Mouse (Mus musculus): ENCODE measurements around the gene Slc25a18. TPM values are rescaled to one million over a fixed set of nuclear protein-coding genes. Genes with fewer than 3 reads are reported as not detected.

Slc25a18 gene
- polyA plus RNA-seq (2015; fragmentation: Nextera tagmentation; extraction: Ambion mirVana) = 0.11 and 0.17 TPM in 2 replicates

DNA sequence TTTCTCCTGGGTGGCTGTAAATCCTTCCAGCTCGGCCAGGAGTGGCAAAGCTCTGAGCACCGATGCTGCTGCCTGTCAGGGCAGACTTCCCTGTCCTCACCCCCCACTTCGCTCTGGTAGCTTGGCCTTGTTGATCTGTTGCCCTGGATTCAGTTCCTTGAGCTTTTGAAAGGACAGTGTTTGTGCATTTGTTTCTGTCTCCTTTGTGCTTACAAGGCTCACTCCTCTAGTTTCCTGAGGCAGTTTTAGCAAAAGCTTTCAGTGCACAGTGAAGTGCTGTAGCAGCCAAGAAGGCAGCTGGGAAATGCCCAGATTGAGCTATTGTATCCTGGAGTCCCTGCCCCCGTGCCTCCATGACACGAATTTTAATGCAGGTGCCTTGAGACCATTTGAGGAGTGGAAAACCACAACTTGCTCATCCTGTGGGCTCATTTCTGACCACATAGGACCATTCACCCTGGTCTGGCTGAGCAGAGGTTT is at the start of gene Slc25a18:
TSS of gene Slc25a18 (plus strand) at position 430 of the 480 bp plus-strand sequence.
- Histone ChIP-seq H3K9ac (ENCODE audit: low read depth, low read length) (no peak within 1 kb of the TSS), H3K4me3 (ENCODE audit: low read depth, low read length) (no peak within 1 kb of the TSS), H3K4me1 (ENCODE audit: control insufficient read depth, low read depth, low read length) (no peaks in the 10 kb centered on the region), H3K27ac (ENCODE audit: low read length) (no peak within 1 kb of the TSS), H3K36me3 (ENCODE audit: control insufficient read depth, insufficient read depth) (no peaks in the 10 kb centered on the region), H3K27me3 (ENCODE audit: control insufficient read depth, insufficient read depth, low read depth, low read length) (no peaks in the 10 kb centered on the region), H3K4me2 (ENCODE audit: low read depth, low read length) (no peak within 1 kb of the TSS), H3K9me3 (replicated peaks; ENCODE audit: control insufficient read depth, low read length) (no peaks in the 10 kb centered on the region)
- ATAC-seq (ENCODE audit: low read depth) = no peak
- WGBS (ENCODE audit: insufficient replicate concordance) = 51% methylated on average over 5 of the region's 5 CpGs

DNA sequence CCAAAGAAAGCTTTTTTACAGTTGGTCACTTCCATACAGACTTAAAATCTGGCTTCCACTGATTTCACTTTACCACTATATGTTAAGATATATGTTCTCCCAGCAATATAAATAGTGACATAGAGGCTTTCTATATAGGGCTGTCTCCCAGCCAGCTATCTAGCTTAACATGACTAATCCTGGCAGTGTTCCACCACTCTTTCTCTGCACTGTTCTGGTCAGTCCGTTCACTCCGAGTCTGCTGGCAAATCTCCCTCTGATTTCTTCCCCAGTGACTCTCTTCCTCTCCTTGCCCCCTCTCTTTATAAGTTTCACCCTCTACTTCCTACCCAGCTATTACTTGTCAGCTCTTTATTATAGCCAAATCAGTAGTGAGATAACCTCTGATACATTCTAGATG is 47.4 kb upstream of the Slc25a18 start:
- H3K9me3 ChIP-seq (replicated peaks; ENCODE audit: control insufficient read depth, low read length) = no peaks in the 10 kb centered on the region
- H3K4me3 ChIP-seq (ENCODE audit: low read depth, low read length) = no peak overlapping the region
- no peaks in the 10 kb centered on the region for H3K27me3 ChIP-seq (ENCODE audit: control insufficient read depth, insufficient read depth, low read depth, low read length)
- no peak overlapping the region for H3K4me2 ChIP-seq (ENCODE audit: low read depth, low read length)
- ATAC-seq (ENCODE audit: low read depth) = no peak
- H3K36me3 ChIP-seq (ENCODE audit: control insufficient read depth, insufficient read depth) = no peaks in the 10 kb centered on the region
- H3K4me1 ChIP-seq (ENCODE audit: control insufficient read depth, low read depth, low read length) = no peaks in the 10 kb centered on the region
- no peak overlapping the region for H3K27ac ChIP-seq (ENCODE audit: low read length)
- 66% methylated on average over 2 of the region's 2 CpGs for WGBS (ENCODE audit: insufficient replicate concordance)
- no peak overlapping the region for H3K9ac ChIP-seq (ENCODE audit: low read depth, low read length)

DNA sequence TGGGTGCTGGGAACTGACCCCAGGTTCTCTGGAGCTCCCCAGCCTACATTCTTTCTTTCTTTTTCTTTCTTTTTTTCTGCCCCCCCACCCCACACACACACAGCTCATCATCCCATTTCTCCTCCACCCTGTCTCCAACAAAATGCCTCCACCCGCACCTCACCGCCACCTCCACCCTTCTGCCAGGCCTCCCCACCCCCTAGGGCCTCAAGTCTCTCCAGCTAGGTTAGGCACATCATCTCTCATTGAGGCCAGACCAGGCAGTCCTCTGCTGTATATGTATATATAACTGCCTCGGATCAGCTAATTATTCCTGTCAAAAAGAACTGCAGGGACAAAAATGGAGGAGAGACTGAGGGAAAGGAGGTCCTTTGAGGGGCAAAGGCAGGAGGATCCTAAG is 37.4 kb upstream of the Slc25a18 start:
- H3K27ac ChIP-seq (ENCODE audit: low read length) = no peak overlapping the region
- ATAC-seq (ENCODE audit: low read depth) = no peak
- no peaks in the 10 kb centered on the region for H3K9me3 ChIP-seq (replicated peaks; ENCODE audit: control insufficient read depth, low read length)
- H3K4me1 ChIP-seq (ENCODE audit: control insufficient read depth, low read depth, low read length) = no peaks in the 10 kb centered on the region; the same call in 1 of the 2 replicates
- H3K36me3 ChIP-seq (ENCODE audit: control insufficient read depth, insufficient read depth) = peaks cover 10% of the 10 kb centered on the region
- H3K4me3 ChIP-seq (ENCODE audit: low read depth, low read length) = no peak overlapping the region
- no peak overlapping the region for H3K4me2 ChIP-seq (ENCODE audit: low read depth, low read length)
- no peak overlapping the region for H3K9ac ChIP-seq (ENCODE audit: low read depth, low read length)
- WGBS (ENCODE audit: insufficient replicate concordance) = 88% methylated on average over 3 of the region's 3 CpGs
- no peaks in the 10 kb centered on the region for H3K27me3 ChIP-seq (ENCODE audit: control insufficient read depth, insufficient read depth, low read depth, low read length)

DNA sequence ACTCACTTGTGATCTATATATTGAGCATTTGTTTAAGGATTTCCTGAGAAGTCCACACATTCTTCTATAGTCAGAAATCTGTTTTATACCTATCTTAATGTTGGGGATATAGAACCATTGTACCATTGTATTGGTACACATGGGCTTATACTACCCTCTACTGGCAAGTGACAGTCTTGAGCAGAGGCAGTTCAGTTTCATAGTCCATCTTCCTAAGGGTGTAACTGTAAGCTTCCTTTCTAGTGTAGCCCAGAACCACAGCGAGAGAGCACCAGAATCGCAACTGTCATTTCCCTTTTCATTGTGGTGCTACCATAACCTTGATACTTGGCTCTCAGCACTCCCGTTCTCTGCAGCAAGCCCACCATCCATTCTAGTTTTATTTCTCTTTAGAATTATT is 36.8 kb upstream of the Slc25a18 start:
- H3K4me1 ChIP-seq (ENCODE audit: control insufficient read depth, low read depth, low read length) = no peaks in the 10 kb centered on the region; the same call in 1 of the 2 replicates
- H3K9me3 ChIP-seq (replicated peaks; ENCODE audit: control insufficient read depth, low read length) = no peaks in the 10 kb centered on the region
- H3K9ac ChIP-seq (ENCODE audit: low read depth, low read length) = no peak overlapping the region
- no peaks in the 10 kb centered on the region for H3K27me3 ChIP-seq (ENCODE audit: control insufficient read depth, insufficient read depth, low read depth, low read length)
- ATAC-seq (ENCODE audit: low read depth) = peak; percentile 51; the same call in 1 of the 2 replicates
- peaks cover 10% of the 10 kb centered on the region for H3K36me3 ChIP-seq (ENCODE audit: control insufficient read depth, insufficient read depth)
- 27% methylated on average over 3 of the region's 3 CpGs for whole genome bisulfite sequencing (ENCODE audit: insufficient replicate concordance)
- no peak overlapping the region for H3K27ac ChIP-seq (ENCODE audit: low read length)
- no peak overlapping the region for H3K4me2 ChIP-seq (ENCODE audit: low read depth, low read length)
- no peak overlapping the region for H3K4me3 ChIP-seq (ENCODE audit: low read depth, low read length)

DNA sequence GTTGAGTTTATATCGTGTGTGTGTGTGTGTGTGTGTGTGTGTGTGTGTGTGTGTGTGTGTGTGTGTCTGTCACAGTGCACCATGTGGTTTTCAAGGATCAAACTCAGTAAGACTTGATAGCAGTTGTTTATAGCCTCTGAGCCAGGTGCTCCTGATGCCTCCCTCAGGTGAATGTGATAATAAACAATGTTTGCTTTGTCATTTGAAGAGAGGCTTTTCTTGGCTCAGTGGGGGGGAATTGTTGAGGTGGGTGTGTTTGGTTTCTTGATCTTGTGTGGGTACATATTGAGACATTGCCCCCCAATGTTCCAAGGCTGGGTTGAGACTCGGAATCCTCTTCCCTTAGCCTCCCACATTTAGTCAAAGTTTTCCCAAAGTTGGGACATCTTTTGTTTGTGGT is 30.2 kb upstream of the Slc25a18 start:
- Histone ChIP-seq H3K4me3 (ENCODE audit: low read depth, low read length) (no peak overlapping the region), H3K27ac (ENCODE audit: low read length) (no peak overlapping the region), H3K9ac (ENCODE audit: low read depth, low read length) (no peak overlapping the region), H3K36me3 (ENCODE audit: control insufficient read depth, insufficient read depth) (peaks cover 4% of the 10 kb centered on the region), H3K9me3 (replicated peaks; ENCODE audit: control insufficient read depth, low read length) (no peaks in the 10 kb centered on the region), H3K27me3 (ENCODE audit: control insufficient read depth, insufficient read depth, low read depth, low read length) (no peaks in the 10 kb centered on the region), H3K4me2 (ENCODE audit: low read depth, low read length) (no peak overlapping the region), H3K4me1 (ENCODE audit: control insufficient read depth, low read depth, low read length) (no peaks in the 10 kb centered on the region)
- WGBS (ENCODE audit: insufficient replicate concordance) = 78% methylated on average over 2 of the region's 2 CpGs
- ATAC-seq (ENCODE audit: low read depth) = no peak

DNA sequence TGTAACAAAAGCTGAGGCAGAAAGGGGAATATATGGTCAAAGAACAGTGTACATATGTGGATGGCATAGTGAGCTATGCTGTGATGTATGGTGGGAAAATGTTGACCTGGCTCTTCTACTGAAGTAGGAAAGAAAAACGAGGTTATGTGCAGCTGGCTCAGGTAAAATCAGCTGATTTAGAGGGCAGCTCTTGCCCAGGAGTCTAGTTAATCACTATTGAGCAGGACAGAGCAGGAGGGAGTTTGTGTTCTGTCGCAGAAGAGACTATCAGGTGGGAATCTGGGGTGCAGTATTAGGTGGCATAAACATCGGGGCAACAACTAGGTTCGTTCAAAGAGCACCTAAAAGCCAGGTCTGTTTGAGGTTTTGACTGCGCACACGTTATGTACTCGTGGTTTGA is 29.1 kb upstream of the Slc25a18 start:
- Histone ChIP-seq H3K27ac (ENCODE audit: low read length) (no peak overlapping the region), H3K4me2 (ENCODE audit: low read depth, low read length) (no peak overlapping the region), H3K4me1 (ENCODE audit: control insufficient read depth, low read depth, low read length) (no peaks in the 10 kb centered on the region), H3K9ac (ENCODE audit: low read depth, low read length) (no peak overlapping the region), H3K9me3 (replicated peaks; ENCODE audit: control insufficient read depth, low read length) (no peaks in the 10 kb centered on the region), H3K36me3 (ENCODE audit: control insufficient read depth, insufficient read depth) (peaks cover 3% of the 10 kb centered on the region), H3K4me3 (ENCODE audit: low read depth, low read length) (no peak overlapping the region), H3K27me3 (ENCODE audit: control insufficient read depth, insufficient read depth, low read depth, low read length) (no peaks in the 10 kb centered on the region)
- WGBS (ENCODE audit: insufficient replicate concordance) = 78% methylated on average over 7 of the region's 7 CpGs
- no peak for ATAC-seq (ENCODE audit: low read depth)

DNA sequence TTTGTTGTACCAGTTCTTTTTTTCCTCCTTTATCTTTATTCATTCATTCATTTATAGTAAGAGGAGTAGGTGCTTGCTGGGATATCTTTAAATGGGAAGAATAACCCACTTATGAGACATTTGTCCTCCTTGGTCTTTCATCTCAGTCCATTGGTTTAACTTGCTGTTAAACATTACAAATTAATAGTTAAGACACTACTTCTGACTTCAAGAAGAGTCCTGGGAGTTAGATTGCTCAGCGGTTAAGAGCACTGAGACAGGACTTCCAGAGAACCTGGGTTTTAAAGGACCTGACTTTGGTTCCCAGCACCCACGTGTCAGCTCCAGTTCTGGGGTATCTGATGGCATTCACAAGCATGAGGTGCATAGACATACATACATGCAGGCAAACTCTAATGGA is 27.0 kb upstream of the Slc25a18 start:
- Histone ChIP-seq H3K4me1 (ENCODE audit: control insufficient read depth, low read depth, low read length) (no peaks in the 10 kb centered on the region), H3K9me3 (replicated peaks; ENCODE audit: control insufficient read depth, low read length) (no peaks in the 10 kb centered on the region), H3K4me3 (ENCODE audit: low read depth, low read length) (no peak overlapping the region), H3K36me3 (ENCODE audit: control insufficient read depth, insufficient read depth) (peaks cover 8% of the 10 kb centered on the region), H3K9ac (ENCODE audit: low read depth, low read length) (no peak overlapping the region), H3K27me3 (ENCODE audit: control insufficient read depth, insufficient read depth, low read depth, low read length) (no peaks in the 10 kb centered on the region), H3K4me2 (ENCODE audit: low read depth, low read length) (no peak overlapping the region), H3K27ac (ENCODE audit: low read length) (no peak overlapping the region)
- ATAC-seq (ENCODE audit: low read depth) = no peak
- WGBS (ENCODE audit: insufficient replicate concordance) = 79% methylated on average over 2 of the region's 2 CpGs

DNA sequence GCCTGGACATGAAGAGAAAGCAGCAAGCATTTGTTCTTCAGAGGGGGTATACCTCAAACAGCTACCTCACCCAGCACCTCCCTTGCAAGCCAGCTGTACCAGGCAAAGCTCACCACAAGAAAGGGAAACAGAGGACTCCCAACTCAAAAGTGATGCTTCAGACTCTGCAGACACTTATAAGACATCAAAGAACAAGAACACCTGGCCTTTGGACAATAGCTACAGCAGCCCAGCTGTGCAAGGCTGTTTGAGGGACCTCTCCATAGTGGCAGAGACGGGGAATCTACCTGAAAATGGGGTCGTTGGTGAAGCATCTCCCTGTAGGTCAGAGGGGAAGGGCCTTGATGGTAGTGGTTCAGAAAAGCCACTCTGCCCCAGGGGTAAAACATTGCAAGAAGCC is 12.2 kb upstream of the Slc25a18 start:
- H3K4me1 ChIP-seq (ENCODE audit: control insufficient read depth, low read depth, low read length) = no peaks in the 10 kb centered on the region
- WGBS (ENCODE audit: insufficient replicate concordance) = 78% methylated on average over 2 of the region's 2 CpGs
- H3K9me3 ChIP-seq (replicated peaks; ENCODE audit: control insufficient read depth, low read length) = no peaks in the 10 kb centered on the region
- H3K27me3 ChIP-seq (ENCODE audit: control insufficient read depth, insufficient read depth, low read depth, low read length) = no peaks in the 10 kb centered on the region
- no peak overlapping the region for H3K27ac ChIP-seq (ENCODE audit: low read length)
- no peak for ATAC-seq (ENCODE audit: low read depth)
- H3K4me3 ChIP-seq (ENCODE audit: low read depth, low read length) = no peak overlapping the region
- peaks cover 44% of the 10 kb centered on the region for H3K36me3 ChIP-seq (ENCODE audit: control insufficient read depth, insufficient read depth)
- H3K9ac ChIP-seq (ENCODE audit: low read depth, low read length) = no peak overlapping the region
- H3K4me2 ChIP-seq (ENCODE audit: low read depth, low read length) = no peak overlapping the region

DNA sequence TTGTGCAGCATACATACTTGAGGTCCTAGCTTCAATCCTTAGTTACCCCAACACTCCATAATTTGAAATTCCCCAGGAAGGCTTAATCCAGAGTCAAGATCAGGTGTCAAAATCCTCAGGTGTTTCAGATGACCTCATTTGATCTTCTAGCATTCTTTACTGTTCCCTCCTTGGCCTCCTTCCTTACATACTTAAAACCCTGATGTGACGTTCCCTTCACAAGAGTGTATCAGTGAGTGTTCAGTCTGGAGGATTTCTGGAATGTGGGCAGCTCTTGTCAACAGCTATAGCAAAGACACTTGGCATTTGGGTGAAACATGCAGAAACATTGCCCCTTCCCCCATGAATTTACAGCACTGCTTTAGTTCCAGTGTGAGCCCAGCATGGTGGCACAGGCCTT is 3.4 kb upstream of the Slc25a18 start:
- Histone ChIP-seq H3K36me3 (ENCODE audit: control insufficient read depth, insufficient read depth) (peaks cover 10% of the 10 kb centered on the region), H3K4me2 (ENCODE audit: low read depth, low read length) (no peak overlapping the region), H3K27me3 (ENCODE audit: control insufficient read depth, insufficient read depth, low read depth, low read length) (no peaks in the 10 kb centered on the region), H3K4me3 (ENCODE audit: low read depth, low read length) (no peak overlapping the region), H3K9ac (ENCODE audit: low read depth, low read length) (no peak overlapping the region), H3K9me3 (replicated peaks; ENCODE audit: control insufficient read depth, low read length) (no peaks in the 10 kb centered on the region), H3K27ac (ENCODE audit: low read length) (no peak overlapping the region), H3K4me1 (ENCODE audit: control insufficient read depth, low read depth, low read length) (no peaks in the 10 kb centered on the region)
- 78% methylated on average over 1 of the region's 1 CpGs for WGBS (ENCODE audit: insufficient replicate concordance)
- no peak for ATAC-seq (ENCODE audit: low read depth)
